Mouse (Mus musculus) sigmoid colon, adult 10 weeks (tissue): ENCODE data around the gene Vmn1r183. TPM values are rescaled to one million over a fixed set of nuclear protein-coding genes. Genes with fewer than 3 reads are reported as not detected.

Source experiments
- polyA plus RNA-seq: library from polyadenylated mRNA; stranded (reverse); fragments of 350-450 nt; fragmentation: Illumina TruSeq; extraction: RNeasy Lipid Tissue Mini Kit (QIAGEN cat#74804); gene quantifications from one replicate; pipeline ENCODE4 v1.2.3, GENCODE M21; 2014; ENCODE audit warnings: low read depth, low replicate concordance

Vmn1r183 gene
- polyA plus RNA-seq, result not detected

GRCm38 (mm10) chr7:24052660-24053304 is at the start of gene Vmn1r183:
Gene Vmn1r183, plus strand, starts transcription at chr7:24053254.

GRCm38 (mm10) chr7:24081634-24082431 is 28.8 kb downstream of the Vmn1r183 start, which contains the start of gene Zfp180:
Gene Zfp180, plus strand, starts transcription at chr7:24081924.

GRCm38 (mm10) chr7:24112156-24112856 is 59.3 kb downstream of the Vmn1r183 start, which contains the start of gene Zfp112:
Gene Zfp112, plus strand, starts transcription at chr7:24112314.

Other genes with a start within 250 kb of the Vmn1r183 start
- gene Vmn1r175, start 242.6 kb upstream of the Vmn1r183 start, polyA plus RNA-seq, result not detected
- not detected for gene Vmn1r176, start 215.9 kb upstream of the Vmn1r183 start, polyA plus RNA-seq
- gene Vmn1r177, start 186.8 kb upstream of the Vmn1r183 start, polyA plus RNA-seq, result not detected
- gene Vmn1r178, start 161.2 kb upstream of the Vmn1r183 start, polyA plus RNA-seq, result not detected
- gene Vmn1r179, start 126.3 kb upstream of the Vmn1r183 start, polyA plus RNA-seq, result not detected
- not detected for gene Vmn1r180, start 102.6 kb upstream of the Vmn1r183 start, polyA plus RNA-seq
- 0.28 TPM for gene Vmn1r181, start 78.6 kb upstream of the Vmn1r183 start, polyA plus RNA-seq
- gene V1rd19, start 51.6 kb upstream of the Vmn1r183 start, polyA plus RNA-seq, result not detected
- 12.2 TPM for gene Zfp180, start 28.7 kb downstream of the Vmn1r183 start, polyA plus RNA-seq
- gene Zfp112, start 59.1 kb downstream of the Vmn1r183 start, polyA plus RNA-seq, result 1.7 TPM
- 7.3 TPM for gene Zfp235, start 80.9 kb downstream of the Vmn1r183 start, polyA plus RNA-seq
- gene Zfp114, start 121.8 kb downstream of the Vmn1r183 start, polyA plus RNA-seq, result 0.50 TPM
- gene Zfp111, start 158.2 kb downstream of the Vmn1r183 start, polyA plus RNA-seq, result 9.3 TPM
- 3.1 TPM for gene Zfp109, start 184.3 kb downstream of the Vmn1r183 start, polyA plus RNA-seq
- 2.7 TPM for gene Zfp108, start 201.5 kb downstream of the Vmn1r183 start, polyA plus RNA-seq
- gene Zfp93, start 217.2 kb downstream of the Vmn1r183 start, polyA plus RNA-seq, result 3.0 TPM
- 6.9 TPM for gene Zfp61, start 248.0 kb downstream of the Vmn1r183 start, polyA plus RNA-seq